In the genomic region with DNA sequence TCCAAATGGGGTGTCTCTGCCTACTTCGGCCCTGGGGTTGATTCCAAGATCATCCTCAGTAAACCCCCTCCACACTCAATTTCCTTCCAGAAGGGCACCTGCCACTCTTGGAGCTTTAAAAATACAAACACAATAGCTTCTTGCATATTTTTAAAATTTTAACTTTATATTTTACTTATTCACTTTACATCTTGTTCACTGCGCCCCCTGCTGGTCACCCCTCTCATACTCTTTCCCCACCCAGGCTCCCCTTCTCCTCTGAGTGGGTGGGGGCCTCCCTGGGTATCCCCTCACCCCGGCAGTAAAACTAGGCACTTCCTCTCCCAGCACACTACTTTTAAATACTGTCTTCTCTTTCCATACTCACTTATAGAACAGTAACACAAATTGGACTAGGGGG, we compare ENCODE assay signal across 12 mouse cellular contexts.
DNase-seq lines count a peak whose midpoint lies in the region; ATAC-seq and TF ChIP-seq lines count a peak whose summit lies in the region.
"Had no signal": no experiment of that assay in that cellular context is flagged by ENCODE, and none has a peak within 500 bp of the region (broad histone marks: within the 10 kb centered on the region; RNA-seq: fewer than 3 reads in every experiment).

No protein-coding gene starts in this region.

- H3K27ac ChIP-seq in liver, embryonic 11.5 days (ENCODE audit: low read depth, low read length), result no peak overlapping the region
- H3K27ac ChIP-seq in midbrain, postnatal 0 days (ENCODE audit: low read depth, low read length), result no peak overlapping the region
- H3K27ac ChIP-seq: liver, embryonic 15.5 days had no signal

- H3K36me3 ChIP-seq in liver, embryonic 11.5 days (ENCODE audit: control insufficient read depth, insufficient read depth, low read length), result no peaks in the 10 kb centered on the region
- H3K36me3 ChIP-seq in midbrain, postnatal 0 days (ENCODE audit: insufficient read depth, low read length), result no peaks in the 10 kb centered on the region
- H3K36me3 ChIP-seq: liver, embryonic 15.5 days had no signal

- 78% methylated on average over 3 of the region's 3 CpGs for WGBS in liver, embryonic 11.5 days
- 84% methylated on average over 3 of the region's 3 CpGs for WGBS in midbrain, postnatal 0 days

- no peak for ATAC-seq in liver, embryonic 11.5 days (replicated peaks; ENCODE audit: low FRiP score)
- ATAC-seq in midbrain, postnatal 0 days (ENCODE audit: low FRiP score), result no peak
- ATAC-seq: intestine, embryonic 16.5 days had no signal

- no peak for TF ChIP-seq CTCF in midbrain, postnatal 0 days (IDR thresholded peaks at IDR 0.05)

- H3K9ac ChIP-seq in liver, embryonic 11.5 days (ENCODE audit: low read depth, low read length), result no peak overlapping the region
- no peak overlapping the region for H3K9ac ChIP-seq in midbrain, postnatal 0 days (replicated peaks; ENCODE audit: low read length, poor library complexity, severe bottlenecking)
- H3K9ac ChIP-seq: liver, embryonic 15.5 days had no signal

- no peaks in the 10 kb centered on the region for H3K27me3 ChIP-seq in liver, embryonic 11.5 days (replicated peaks; ENCODE audit: control insufficient read depth, insufficient read depth, low read length)
- H3K27me3 ChIP-seq in midbrain, postnatal 0 days (ENCODE audit: insufficient read depth, low read length), result no peaks in the 10 kb centered on the region
- H3K27me3 ChIP-seq: liver, embryonic 15.5 days had no signal

- H3K4me1 ChIP-seq in liver, embryonic 11.5 days (replicated peaks; ENCODE audit: control insufficient read depth, insufficient read depth, low read length), result no peaks in the 10 kb centered on the region
- no peaks in the 10 kb centered on the region for H3K4me1 ChIP-seq in midbrain, postnatal 0 days (ENCODE audit: insufficient read depth, low read length)
- H3K4me1 ChIP-seq: liver, embryonic 15.5 days had no signal

- H3K4me2 ChIP-seq in liver, embryonic 11.5 days, result no peak overlapping the region
- H3K4me2 ChIP-seq in midbrain, postnatal 0 days (ENCODE audit: low read depth, low read length, poor library complexity, severe bottlenecking), result no peak overlapping the region
- H3K4me2 ChIP-seq: liver, embryonic 15.5 days had no signal

- no peaks in the 10 kb centered on the region; the same call in 1 of the 2 replicates for H3K9me3 ChIP-seq in liver, embryonic 11.5 days (ENCODE audit: control insufficient read depth, low read length)
- no peaks in the 10 kb centered on the region for H3K9me3 ChIP-seq in midbrain, postnatal 0 days (ENCODE audit: low read length)
- H3K9me3 ChIP-seq: liver, embryonic 15.5 days had no signal

- no peak overlapping the region for H3K4me3 ChIP-seq in liver, embryonic 11.5 days (ENCODE audit: low read depth, low read length)
- H3K4me3 ChIP-seq in midbrain, postnatal 0 days (ENCODE audit: low read depth, low read length), result no peak overlapping the region
- H3K4me3 ChIP-seq: liver, embryonic 15.5 days; myocyte had no signal

- DNase-seq in embryo, embryonic 10 days (ENCODE audit: low spot score), result peak; percentile 3
- DNase-seq in embryo, embryonic 10.5 days (ENCODE audit: low spot score), result no peak
- DNase-seq in right cerebral cortex, postnatal 4 days, result peak; percentile 5
- no peak for DNase-seq in right cerebral cortex, adult 18-20 months
- peak; percentile 20 for DNase-seq in liver, embryonic 11.5 days (ENCODE audit: low spot score)
- peak; percentile 42 for DNase-seq in thymus, postnatal 14 days
- DNase-seq in midbrain, postnatal 0 days (ENCODE audit: low spot score), result no peak
- DNase-seq in spleen, postnatal 36 days (ENCODE audit: low spot score in 2 of 2), result no peak
- DNase-seq: adrenal gland, postnatal 14 days had no signal

Comparison
In these comparisons a context has a peak if more than half of its experiments do, and no peak if none do; other contexts are left out.
1. DNase-seq: peak in embryo, embryonic 10 days (single experiment), right cerebral cortex, postnatal 4 days (single experiment), liver, embryonic 11.5 days (single experiment) and thymus, postnatal 14 days (single experiment); none in embryo, embryonic 10.5 days (single experiment), right cerebral cortex, adult 18-20 months (single experiment), midbrain, postnatal 0 days (single experiment) and spleen, postnatal 36 days (0 of 2).